Mouse (Mus musculus) cortical plate, adult 2 months (tissue): ENCODE results near the gene 4930451I11Rik.

Source experiments
- CTCF ChIP-seq: fragments of 200-500 bp; IDR thresholded peaks from 2 replicates; pipeline ENCODE4 v1.5.1; 2011; ENCODE audit warnings: mild to moderate bottlenecking, control low read depth, low read length; ENCODE audit not compliant: insufficient read depth; ENCODE audit errors: extremely low read depth
- POLR2A ChIP-seq: fragments of 200-500 bp; IDR thresholded peaks from 2 replicates; pipeline ENCODE4 v1.6.1; 2011; ENCODE audit warnings: mild to moderate bottlenecking, low read length, control low read depth; ENCODE audit not compliant: insufficient read depth; ENCODE audit errors: extremely low read depth

- TF ChIP-seq CTCF (no peak), POLR2A (no peak)
These were observed 42.3 kb downstream of the 4930451I11Rik start for GRCm38 (mm10) chr7:126789141-126789540.
